Mouse (Mus musculus): ENCODE measurements around the gene Slc6a19. TPM values are rescaled to one million over a fixed set of nuclear protein-coding genes. Genes with fewer than 3 reads are reported as not detected.
A peak's percentile ranks its signal among the peaks of the same experiment; 100 is the strongest.

Gene Slc6a19
- polyA plus RNA-seq, 1 experiment from 2014 or later, result 0.47 TPM

- Histone ChIP-seq H3K4me3 (ENCODE audit: low read depth, low read length) (no peak within 1 kb of the TSS), H3K36me3 (ENCODE audit: control insufficient read depth, insufficient read depth, low read length) (no peaks in the 10 kb centered on the region), H3K9me3 (ENCODE audit: control insufficient read depth, low read length) (no peaks in the 10 kb centered on the region), H3K4me1 (replicated peaks; ENCODE audit: control insufficient read depth, insufficient read depth, low read length) (no peaks in the 10 kb centered on the region), H3K27ac (ENCODE audit: low read depth, low read length) (no peak within 1 kb of the TSS), H3K4me2 (no peak within 1 kb of the TSS), H3K27me3 (replicated peaks; ENCODE audit: control insufficient read depth, insufficient read depth, low read length) (no peaks in the 10 kb centered on the region), H3K9ac (ENCODE audit: low read depth, low read length) (no peak within 1 kb of the TSS)
- ATAC-seq (replicated peaks; ENCODE audit: low FRiP score) (no peak), DNase-seq (ENCODE audit: low spot score) (no peak)
- WGBS, result 67% methylated on average over 3 of the region's 3 CpGs
Measured at GRCm38 (mm10) chr13:73677853-73678252, 26.8 kb downstream of the Slc6a19 start, which contains the start of gene Slc6a18. Gene Slc6a18 (minus strand): TSS chr13:73678023.

- Histone ChIP-seq H3K9ac (ENCODE audit: low read depth, low read length) (no peak overlapping the region), H3K4me1 (replicated peaks; ENCODE audit: control insufficient read depth, insufficient read depth, low read length) (no peaks in the 10 kb centered on the region), H3K27me3 (replicated peaks; ENCODE audit: control insufficient read depth, insufficient read depth, low read length) (no peaks in the 10 kb centered on the region), H3K9me3 (ENCODE audit: control insufficient read depth, low read length) (no peaks in the 10 kb centered on the region), H3K4me2 (no peak overlapping the region), H3K4me3 (ENCODE audit: low read depth, low read length) (no peak overlapping the region), H3K27ac (ENCODE audit: low read depth, low read length) (no peak overlapping the region), H3K36me3 (ENCODE audit: control insufficient read depth, insufficient read depth, low read length) (no peaks in the 10 kb centered on the region)
- 77% methylated on average over 7 of the region's 7 CpGs for WGBS
- ATAC-seq (replicated peaks; ENCODE audit: low FRiP score), result no peak
- DNase-seq (ENCODE audit: low spot score), result no peak
Measured at GRCm38 (mm10) chr13:73675161-73675560, 29.5 kb downstream of the Slc6a19 start.

DNA sequence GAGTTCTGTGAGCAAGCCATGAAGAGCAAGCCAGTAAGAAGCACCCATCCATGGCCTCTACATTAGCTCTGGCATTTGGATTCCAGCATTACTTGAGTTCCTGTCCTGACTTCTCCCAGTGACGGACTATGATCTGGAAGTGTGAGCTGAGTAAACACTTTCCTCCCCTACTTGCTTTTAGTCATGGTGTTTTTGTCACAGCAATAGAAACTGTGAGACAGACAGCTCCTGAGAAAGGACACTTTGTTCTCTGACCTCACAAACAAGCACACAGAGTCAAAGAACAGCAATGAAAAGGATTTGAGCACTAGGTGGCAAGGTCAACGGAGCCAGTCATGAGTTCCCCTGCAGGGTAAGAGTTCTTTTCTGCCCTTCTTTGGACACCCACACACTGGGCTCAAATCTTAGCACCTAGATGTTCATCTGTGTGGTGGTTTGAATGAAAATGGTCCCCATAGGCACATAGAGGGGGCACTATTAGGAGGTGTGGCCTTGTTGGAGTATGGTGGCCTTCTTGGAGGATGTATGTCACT lies 44.4 kb downstream of the Slc6a19 start:
- no peak overlapping the region for H3K4me2 ChIP-seq

DNA sequence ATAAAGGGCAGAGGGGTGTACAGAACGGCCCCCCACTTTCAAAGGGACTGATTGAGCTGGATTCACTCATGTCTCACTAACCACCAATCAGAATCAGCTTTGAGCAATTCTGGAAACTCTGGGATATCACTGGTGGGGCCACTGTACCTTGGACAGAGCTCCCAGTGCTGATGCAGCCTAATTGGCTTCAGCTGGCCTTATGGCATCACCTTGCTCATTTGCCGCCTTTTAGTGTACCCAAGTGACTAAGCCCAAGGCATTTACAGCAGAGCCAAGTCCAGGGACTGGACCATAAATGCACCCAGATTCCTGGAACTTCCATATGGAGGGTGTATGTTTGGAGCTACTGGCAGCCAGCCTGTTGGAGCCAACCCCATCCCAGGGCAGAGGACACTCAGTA lies 45.7 kb downstream of the Slc6a19 start:
- H3K36me3 ChIP-seq (ENCODE audit: control insufficient read depth, insufficient read depth, low read length), result no peaks in the 10 kb centered on the region
- H3K4me3 ChIP-seq (ENCODE audit: low read depth, low read length), result no peak overlapping the region
- ATAC-seq (replicated peaks; ENCODE audit: low FRiP score) (no peak), DNase-seq (ENCODE audit: low spot score) (no peak)
- no peaks in the 10 kb centered on the region for H3K9me3 ChIP-seq (ENCODE audit: control insufficient read depth, low read length)
- no peak overlapping the region for H3K9ac ChIP-seq (ENCODE audit: low read depth, low read length)
- H3K4me1 ChIP-seq (replicated peaks; ENCODE audit: control insufficient read depth, insufficient read depth, low read length), result no peaks in the 10 kb centered on the region
- 39% methylated on average over 2 of the region's 2 CpGs for WGBS
- H3K27me3 ChIP-seq (replicated peaks; ENCODE audit: control insufficient read depth, insufficient read depth, low read length), result no peaks in the 10 kb centered on the region
- H3K27ac ChIP-seq (ENCODE audit: low read depth, low read length), result no peak overlapping the region
- H3K4me2 ChIP-seq, result no peak overlapping the region

More for the DNA sequence above, 44.4 kb downstream of the Slc6a19 start:
- no peaks in the 10 kb centered on the region for H3K9me3 ChIP-seq (ENCODE audit: control insufficient read depth, low read length)
- no peak overlapping the region for H3K9ac ChIP-seq (ENCODE audit: low read depth, low read length)
- no peaks in the 10 kb centered on the region for H3K4me1 ChIP-seq (replicated peaks; ENCODE audit: control insufficient read depth, insufficient read depth, low read length)
- H3K27ac ChIP-seq (ENCODE audit: low read depth, low read length), result no peak overlapping the region
- H3K36me3 ChIP-seq (ENCODE audit: control insufficient read depth, insufficient read depth, low read length), result no peaks in the 10 kb centered on the region
- ATAC-seq (replicated peaks; ENCODE audit: low FRiP score) (no peak), DNase-seq (ENCODE audit: low spot score) (no peak)
- 66% methylated on average over 2 of the region's 2 CpGs for WGBS
- no peak overlapping the region for H3K4me3 ChIP-seq (ENCODE audit: low read depth, low read length)
- no peaks in the 10 kb centered on the region for H3K27me3 ChIP-seq (replicated peaks; ENCODE audit: control insufficient read depth, insufficient read depth, low read length)

- H3K27me3 ChIP-seq (replicated peaks; ENCODE audit: control insufficient read depth, insufficient read depth, low read length), result no peaks in the 10 kb centered on the region
- no peaks in the 10 kb centered on the region for H3K4me1 ChIP-seq (replicated peaks; ENCODE audit: control insufficient read depth, insufficient read depth, low read length)
- ATAC-seq (replicated peaks; ENCODE audit: low FRiP score) (no peak), DNase-seq (ENCODE audit: low spot score) (no peak)
- no peak overlapping the region for H3K9ac ChIP-seq (ENCODE audit: low read depth, low read length)
- no peak overlapping the region for H3K4me2 ChIP-seq
- H3K27ac ChIP-seq (ENCODE audit: low read depth, low read length), result no peak overlapping the region
- H3K36me3 ChIP-seq (ENCODE audit: control insufficient read depth, insufficient read depth, low read length), result no peaks in the 10 kb centered on the region
- 63% methylated on average over 3 of the region's 3 CpGs for WGBS
- H3K4me3 ChIP-seq (ENCODE audit: low read depth, low read length), result no peak overlapping the region
- no peaks in the 10 kb centered on the region for H3K9me3 ChIP-seq (ENCODE audit: control insufficient read depth, low read length)
Measured at GRCm38 (mm10) chr13:73654976-73655375, 49.7 kb downstream of the Slc6a19 start.

GRCm38 (mm10) chr13:73653266-73653665 lies 51.4 kb downstream of the Slc6a19 start:
- Histone ChIP-seq H3K9me3 (ENCODE audit: control insufficient read depth, low read length) (no peaks in the 10 kb centered on the region), H3K4me1 (replicated peaks; ENCODE audit: control insufficient read depth, insufficient read depth, low read length) (no peaks in the 10 kb centered on the region), H3K4me3 (ENCODE audit: low read depth, low read length) (no peak overlapping the region), H3K27ac (ENCODE audit: low read depth, low read length) (no peak overlapping the region), H3K4me2 (no peak overlapping the region), H3K9ac (ENCODE audit: low read depth, low read length) (no peak overlapping the region), H3K36me3 (ENCODE audit: control insufficient read depth, insufficient read depth, low read length) (no peaks in the 10 kb centered on the region), H3K27me3 (replicated peaks; ENCODE audit: control insufficient read depth, insufficient read depth, low read length) (no peaks in the 10 kb centered on the region)
- no peak for ATAC-seq (replicated peaks; ENCODE audit: low FRiP score)
- 74% methylated on average over 3 of the region's 3 CpGs for WGBS
- no peak for DNase-seq (ENCODE audit: low spot score)

- H3K4me2 ChIP-seq, result no peak overlapping the region
- H3K36me3 ChIP-seq (ENCODE audit: control insufficient read depth, insufficient read depth, low read length), result no peaks in the 10 kb centered on the region
- no peaks in the 10 kb centered on the region for H3K27me3 ChIP-seq (replicated peaks; ENCODE audit: control insufficient read depth, insufficient read depth, low read length)
- DNase-seq (ENCODE audit: low spot score) (peak; percentile 60), ATAC-seq (replicated peaks; ENCODE audit: low FRiP score) (no peak; the same call in 1 of the 2 replicates)
- no peak overlapping the region for H3K4me3 ChIP-seq (ENCODE audit: low read depth, low read length)
- 35% methylated on average over 6 of the region's 6 CpGs for WGBS
- no peak overlapping the region for H3K27ac ChIP-seq (ENCODE audit: low read depth, low read length)
- H3K4me1 ChIP-seq (replicated peaks; ENCODE audit: control insufficient read depth, insufficient read depth, low read length), result no peaks in the 10 kb centered on the region
- H3K9ac ChIP-seq (ENCODE audit: low read depth, low read length), result no peak overlapping the region
- no peaks in the 10 kb centered on the region for H3K9me3 ChIP-seq (ENCODE audit: control insufficient read depth, low read length)
Measured at GRCm38 (mm10) chr13:73646397-73647087, 58.1 kb downstream of the Slc6a19 start.

GRCm38 (mm10) chr13:73641296-73641695 lies 63.4 kb downstream of the Slc6a19 start:
- Histone ChIP-seq H3K9ac (ENCODE audit: low read depth, low read length) (no peak overlapping the region), H3K9me3 (ENCODE audit: control insufficient read depth, low read length) (no peaks in the 10 kb centered on the region), H3K4me1 (replicated peaks; ENCODE audit: control insufficient read depth, insufficient read depth, low read length) (no peaks in the 10 kb centered on the region), H3K4me2 (no peak overlapping the region), H3K4me3 (ENCODE audit: low read depth, low read length) (no peak overlapping the region), H3K27me3 (replicated peaks; ENCODE audit: control insufficient read depth, insufficient read depth, low read length) (no peaks in the 10 kb centered on the region), H3K36me3 (ENCODE audit: control insufficient read depth, insufficient read depth, low read length) (no peaks in the 10 kb centered on the region), H3K27ac (ENCODE audit: low read depth, low read length) (no peak overlapping the region)
- 78% methylated on average over 4 of the region's 4 CpGs for WGBS
- no peak for DNase-seq (ENCODE audit: low spot score)
- ATAC-seq (replicated peaks; ENCODE audit: low FRiP score), result no peak

DNA sequence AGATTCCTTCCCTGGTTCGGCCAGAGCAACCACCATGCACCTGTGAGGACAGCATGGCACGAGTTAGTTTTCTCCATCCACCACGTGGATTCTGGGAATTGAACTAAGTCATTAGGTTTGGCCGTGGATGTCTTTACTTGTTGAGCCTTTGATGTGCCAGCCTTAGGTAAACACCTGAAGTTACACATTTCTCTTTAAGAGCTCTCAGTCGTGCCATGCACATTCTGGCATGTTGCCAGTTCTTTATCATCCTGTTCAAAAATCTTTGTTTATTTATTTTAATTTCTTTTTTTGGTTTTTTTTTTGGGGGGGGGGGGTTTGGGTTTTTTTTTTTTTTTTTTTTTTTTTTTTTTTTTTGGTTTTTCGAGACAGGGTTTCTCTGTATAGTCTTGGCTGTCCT lies 66.8 kb downstream of the Slc6a19 start:
- no peak overlapping the region for H3K4me2 ChIP-seq
- no peaks in the 10 kb centered on the region for H3K27me3 ChIP-seq (replicated peaks; ENCODE audit: control insufficient read depth, insufficient read depth, low read length)
- no peaks in the 10 kb centered on the region for H3K36me3 ChIP-seq (ENCODE audit: control insufficient read depth, insufficient read depth, low read length)
- H3K27ac ChIP-seq (ENCODE audit: low read depth, low read length), result no peak overlapping the region
- no peak for ATAC-seq (replicated peaks; ENCODE audit: low FRiP score)
- DNase-seq (ENCODE audit: low spot score), result no peak
- H3K4me1 ChIP-seq (replicated peaks; ENCODE audit: control insufficient read depth, insufficient read depth, low read length), result no peaks in the 10 kb centered on the region
- H3K9me3 ChIP-seq (ENCODE audit: control insufficient read depth, low read length), result no peaks in the 10 kb centered on the region
- WGBS, result 68% methylated on average over 5 of the region's 6 CpGs
- no peak overlapping the region for H3K4me3 ChIP-seq (ENCODE audit: low read depth, low read length)
- no peak overlapping the region for H3K9ac ChIP-seq (ENCODE audit: low read depth, low read length)
